Mouse (Mus musculus) right cerebral cortex, adult 18-20 months (tissue): ENCODE measurements around the gene Svop.

Source experiments
- DNase-seq: peaks from one replicate; pipeline ENCODE4 v3.0.0; 2022; ENCODE audit warnings: mixed read lengths

Gene Svop

DNA sequence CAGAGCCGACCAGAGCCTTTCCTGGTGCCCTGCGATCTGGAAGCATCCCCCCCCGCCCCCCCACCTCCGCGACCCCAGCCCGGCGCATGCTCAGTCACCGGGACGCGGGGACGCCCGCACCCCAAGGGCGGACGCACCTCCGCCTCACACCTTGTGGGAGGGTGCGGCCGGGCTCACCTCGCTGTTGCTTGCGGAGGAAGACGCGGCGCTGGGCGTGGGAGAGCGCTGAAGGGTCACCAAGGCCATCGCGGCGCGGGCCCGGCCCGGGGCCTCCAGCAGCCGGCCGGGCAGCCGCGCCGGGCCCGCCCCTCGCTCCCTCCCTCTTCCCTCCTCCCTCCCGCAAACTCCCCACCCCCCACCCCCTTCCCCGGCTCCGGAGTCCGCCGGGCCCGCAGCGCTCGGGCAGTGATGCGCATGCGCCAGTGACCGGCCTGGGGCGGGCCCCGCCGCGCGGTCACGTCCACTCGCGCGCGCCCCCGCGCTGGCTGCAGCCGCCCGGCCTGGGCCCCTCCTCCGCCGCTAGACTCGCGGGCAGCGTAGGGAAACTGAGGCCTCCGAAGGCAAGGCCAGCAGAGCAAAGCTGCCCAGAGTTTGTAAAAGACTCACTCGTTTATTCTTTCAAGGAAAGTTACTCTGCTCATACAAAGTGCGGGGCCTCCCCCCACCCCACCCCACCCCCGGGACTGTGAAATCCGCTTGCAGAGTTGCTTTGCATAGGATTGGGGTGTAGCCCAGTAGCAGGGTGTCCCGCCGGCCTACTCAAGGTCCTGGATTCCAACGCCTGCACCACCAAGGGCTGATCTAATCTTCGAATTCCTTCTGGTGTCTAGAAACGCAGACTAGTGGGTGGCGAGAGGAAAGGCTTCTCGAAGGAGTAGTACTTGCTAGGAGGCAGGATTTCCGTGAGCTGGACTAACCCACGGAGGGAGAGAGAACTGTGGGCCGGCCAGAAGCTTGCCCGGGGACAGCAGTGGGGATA lies 97.6 kb downstream of the Svop start, which contains the start of gene Ssh1:
TSS of gene Ssh1 (minus strand) at position 408 of the 979 bp plus-strand sequence.
- DNase-seq = peak; percentile 88

DNA sequence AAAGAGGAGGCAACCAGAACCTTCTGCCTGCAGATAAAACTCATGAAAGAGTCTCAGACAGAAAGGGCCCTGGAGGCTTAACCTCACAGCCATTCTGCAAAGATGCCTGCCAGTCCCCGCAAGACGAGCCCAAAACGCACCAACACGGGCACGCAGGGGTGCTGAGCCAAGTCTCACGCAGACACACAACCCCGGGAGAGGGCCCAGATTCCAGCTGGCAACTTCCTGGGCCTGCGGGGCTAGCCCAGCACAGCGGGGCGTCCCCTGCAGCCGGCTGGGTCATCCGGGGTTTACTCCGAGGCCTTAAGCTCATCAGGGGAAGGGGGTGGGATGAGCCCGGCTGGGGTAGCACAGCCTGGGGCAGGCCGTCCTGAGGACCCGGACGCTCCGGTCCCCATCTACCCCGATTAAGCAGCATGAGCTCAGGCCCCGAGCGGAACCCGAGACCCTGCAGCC lies 98.3 kb downstream of the Svop start:
- DNase-seq = peak; percentile 51

- DNase-seq = peak; percentile 33
Observed at GRCm38 (mm10) chr5:113992339-113992831, 99.0 kb downstream of the Svop start.

- no peak for DNase-seq
Observed at GRCm38 (mm10) chr5:113991141-113991540, 100.2 kb downstream of the Svop start.

DNA sequence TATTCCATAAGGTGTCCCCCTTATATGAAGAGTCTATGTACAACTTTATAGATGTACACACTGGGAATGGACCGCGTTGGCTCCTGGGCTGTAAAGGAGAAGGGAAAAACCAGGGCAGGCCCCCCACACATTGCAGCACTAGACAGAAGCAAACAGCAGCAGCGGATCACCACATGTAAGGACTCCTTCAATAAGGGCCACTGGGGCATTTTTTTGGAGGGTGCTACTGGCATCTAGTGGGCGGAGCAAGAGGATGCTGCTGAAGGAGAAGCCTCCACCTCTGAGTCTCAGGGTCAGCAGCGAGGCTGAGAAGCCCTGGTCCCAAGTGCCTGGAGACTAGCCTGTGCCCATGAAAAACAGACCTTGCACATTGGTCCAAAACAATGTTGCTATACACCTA lies 100.8 kb downstream of the Svop start:
- DNase-seq = no peak

DNA sequence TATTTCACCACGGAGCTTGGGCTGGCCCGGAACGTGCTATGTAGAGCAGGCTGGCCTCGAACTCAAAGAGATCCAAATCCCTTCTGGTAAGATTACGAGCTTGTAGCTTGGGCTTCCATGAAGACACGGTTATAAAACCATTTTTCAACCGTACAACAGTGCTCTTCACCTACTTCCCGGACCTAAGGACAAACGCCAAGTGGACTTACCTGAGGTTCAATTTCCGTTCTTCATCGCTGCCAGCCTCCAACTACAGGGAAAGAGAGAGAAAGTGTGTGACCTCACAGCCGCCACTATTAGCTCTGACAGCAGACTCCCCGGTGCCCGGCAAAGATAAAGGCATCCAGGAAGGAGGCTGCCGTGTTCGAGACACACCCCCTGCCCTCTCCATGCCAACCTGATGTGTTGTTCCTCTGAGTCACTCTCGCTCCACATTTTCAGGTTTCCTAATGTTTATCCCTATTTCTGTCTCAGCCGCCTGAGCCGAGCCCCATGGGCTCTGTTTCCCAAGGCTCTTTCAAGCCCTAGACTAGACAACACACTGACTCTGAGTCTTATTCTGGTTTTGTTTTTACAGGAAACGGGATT lies 101.8 kb downstream of the Svop start:
- no peak for DNase-seq

GRCm38 (mm10) chr5:113986182-113986961 lies 105.0 kb downstream of the Svop start:
- no peak for DNase-seq

- DNase-seq = no peak
Observed at GRCm38 (mm10) chr5:113985737-113986136, 105.6 kb downstream of the Svop start.

- no peak for DNase-seq
Observed at GRCm38 (mm10) chr5:113984025-113984740, 107.2 kb downstream of the Svop start.

DNA sequence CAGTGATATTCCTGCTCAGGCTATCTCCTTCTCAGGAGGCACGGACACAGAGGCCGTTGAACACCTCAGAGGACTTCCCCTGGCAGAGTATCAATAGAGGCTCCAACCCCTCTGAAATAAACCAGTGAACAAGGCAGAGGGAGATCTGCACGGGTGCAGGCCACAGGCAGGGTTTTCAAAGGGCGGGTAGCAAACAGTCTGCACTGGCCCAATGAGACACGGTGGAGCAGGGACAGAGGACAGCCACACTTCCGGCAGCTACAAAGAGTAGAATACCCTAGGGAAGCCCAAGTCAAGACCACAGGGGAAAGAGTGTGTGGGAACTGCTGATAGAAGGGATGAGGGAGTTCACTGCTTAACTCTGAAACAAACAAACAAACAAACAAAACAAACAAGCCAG lies 107.8 kb downstream of the Svop start:
- no peak for DNase-seq

DNA sequence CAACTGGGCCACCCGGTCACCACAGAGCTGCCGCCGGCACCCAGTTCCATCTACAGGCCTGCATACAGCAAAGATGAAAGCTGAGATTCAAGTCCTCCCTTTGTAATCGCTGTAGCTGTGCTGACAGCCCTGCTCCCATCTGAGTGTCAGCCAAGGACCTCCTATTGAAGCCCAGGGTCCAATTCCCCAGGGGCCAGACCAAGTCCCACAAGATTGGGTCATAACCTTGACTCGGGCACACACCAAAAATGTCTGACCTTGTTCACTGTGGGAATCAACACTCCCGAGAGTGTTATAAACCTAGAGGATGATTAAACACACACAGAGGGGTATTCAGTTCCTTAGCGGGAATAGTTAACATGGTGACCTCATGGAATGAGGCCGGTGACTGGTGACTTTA lies 109.5 kb downstream of the Svop start:
- no peak for DNase-seq

- no peak for DNase-seq
Observed at GRCm38 (mm10) chr5:113981171-113981570, 110.2 kb downstream of the Svop start.

GRCm38 (mm10) chr5:113980511-113980910 lies 110.9 kb downstream of the Svop start:
- no peak for DNase-seq

- no peak for DNase-seq
Observed at GRCm38 (mm10) chr5:113977309-113977708, 114.1 kb downstream of the Svop start.
